Mouse (Mus musculus): ENCODE measurements around the gene Pyy.

- TF ChIP-seq CTCF (IDR thresholded peaks at IDR 0.05; ENCODE audit: control insufficient read depth, insufficient read depth, insufficient replicate concordance, low read depth, low read length) (no peak), POLR2A (IDR thresholded peaks at IDR 0.05; ENCODE audit: control insufficient read depth, low read depth, low read length) (no peak)
These were observed 33.9 kb downstream of the Pyy start for GRCm38 (mm10) chr11:102073722-102074121.

Data from testis, adult 2 months (tissue).